Mouse (Mus musculus) heart, adult 2 months (tissue): ENCODE results near the gene Abcc3. TPM values are rescaled to one million over a fixed set of nuclear protein-coding genes. Genes with fewer than 3 reads are reported as not detected.
"Not testable (repeated sequence)": the region's sequence is repeated elsewhere in the genome, so short reads cannot be mapped to it uniquely, and the experiment has no call there.

ENCODE experiments used
- DNase-seq, 2 experiments: peaks; one replicate each; pipeline ENCODE4 v3.0.0; 2021
- H3K27ac ChIP-seq: fragments of 200-600 bp; 2 replicates; pipeline ENCODE4 v1.8.1; 2022
- H3K27me3 ChIP-seq: fragments of 200-500 bp; 2 replicates; pipeline ENCODE4 v1.6.1; 2012; ENCODE audit warnings: mild to moderate bottlenecking, low read length, inconsistent platforms, mixed read lengths; ENCODE audit not compliant: control insufficient read depth, insufficient read depth
- H3K36me3 ChIP-seq: fragments of 200-500 bp; 2 replicates; pipeline ENCODE4 v1.6.1; 2012; ENCODE audit warnings: low read length, inconsistent platforms; ENCODE audit not compliant: control insufficient read depth, insufficient read depth
- H3K4me1 ChIP-seq: fragments of 200-500 bp; 2 replicates; pipeline ENCODE4 v1.6.1; 2011; ENCODE audit warnings: low read length; ENCODE audit not compliant: control insufficient read depth, insufficient read depth
- H3K4me3 ChIP-seq: fragments of 200-600 bp; 2 replicates; pipeline ENCODE4 v1.8.1; 2022
- H3K79me2 ChIP-seq: fragments of 200-500 bp; replicated peaks from 2 replicates; pipeline ENCODE4 v1.6.1; 2012; ENCODE audit warnings: mild to moderate bottlenecking, inconsistent platforms, low read length, moderate library complexity, mixed read lengths; ENCODE audit not compliant: control insufficient read depth, insufficient read depth
- H3K9ac ChIP-seq: fragments of 200-500 bp; 2 replicates; pipeline ENCODE4 v1.6.1; 2012; ENCODE audit warnings: low read depth, mild to moderate bottlenecking, control low read depth, inconsistent platforms, low read length, mixed read lengths
- CTCF ChIP-seq: fragments of 200-600 bp; IDR thresholded peaks from 2 replicates; pipeline ENCODE4 v1.8.1; 2022; ENCODE audit warnings: antibody characterized with exemption, mild to moderate bottlenecking, moderate library complexity
- EP300 ChIP-seq: fragments of 200-500 bp; IDR thresholded peaks from 2 replicates; pipeline ENCODE4 v1.6.1; 2011; ENCODE audit warnings: low read depth, low read length, control low read depth; ENCODE audit not compliant: insufficient read depth
- POLR2A ChIP-seq: fragments of 200-500 bp; IDR thresholded peaks from 2 replicates; pipeline ENCODE4 v1.6.1; 2011; ENCODE audit warnings: mild to moderate bottlenecking, low read depth, low read length, control low read depth; ENCODE audit not compliant: insufficient read depth
- WGBS: fragments of 180-500 bp; shearing (Covaris S2); methylation state at CpG from one replicate; pipeline ENCODE4 v1.1.7; 2018; 5-methylcytosine and 5-hydroxymethylcytosine counted together
- intact Hi-C: fragments of 180-260 bp; cut with DNase I; formaldehyde crosslinking; loops from one replicate; pipeline ENCODE4 v1.15.1; 2025
- polyA plus RNA-seq: library from polyadenylated mRNA; depleted of rRNA; stranded (reverse); fragments of >200 nt; gene quantifications from 2 replicates; pipeline ENCODE4 v1.2.3, GENCODE M21; 2012
- total RNA-seq, 2 experiments: library from RNA; stranded (reverse); gene quantifications; 2 replicates each; pipeline ENCODE4 v1.2.3; 2021

Abcc3 gene
- total and polyA plus RNA-seq, 3 experiments = 1.6 to 2.3 (median 2.0) TPM

DNA sequence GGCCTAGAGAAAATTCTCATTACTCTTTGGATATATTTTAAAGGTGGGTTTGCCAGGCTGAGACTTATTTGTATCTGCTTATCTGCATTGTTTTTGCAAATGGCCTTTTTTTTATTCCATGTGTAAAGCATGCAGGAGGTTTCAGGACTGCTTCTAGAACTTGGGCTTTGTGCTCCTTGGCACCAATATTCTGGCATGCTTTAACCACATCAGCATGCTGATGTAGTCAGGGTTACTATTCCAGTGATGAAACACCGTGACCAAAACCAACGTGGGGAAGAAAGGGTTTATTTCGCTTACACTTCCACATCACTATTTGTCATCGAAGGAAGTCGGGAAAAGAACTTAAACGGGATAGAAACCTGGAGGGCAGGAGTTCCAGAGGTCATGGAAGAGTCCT lies 8.2 kb upstream of the Abcc3 start:
- 59% methylated on average over 6 of the region's 6 CpGs for WGBS
- DNase-seq = no peak

DNA sequence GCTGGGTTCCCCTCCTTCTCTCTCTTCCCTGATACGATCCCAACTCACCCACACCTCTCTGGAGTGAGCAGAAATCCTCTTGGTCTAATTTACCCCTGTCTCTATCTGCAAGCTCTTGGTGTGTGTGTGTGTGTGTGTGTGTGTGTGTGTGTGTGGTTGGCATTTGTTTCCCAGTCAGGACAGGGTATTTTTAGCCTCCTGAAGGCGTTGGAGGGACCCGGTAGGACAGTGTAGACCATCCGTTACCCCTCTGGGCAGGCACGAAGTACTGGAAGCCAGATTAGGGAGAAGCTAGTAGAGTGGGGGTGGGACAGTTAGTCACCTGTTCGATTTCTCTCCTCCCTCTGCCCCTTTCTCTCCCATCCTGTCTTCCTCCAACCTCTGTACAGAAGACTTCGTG lies 1.3 kb upstream of the Abcc3 start:
- H3K27ac ChIP-seq = no peak overlapping the region
- H3K4me1 ChIP-seq = no peaks in the 10 kb centered on the region
- no peaks in the 10 kb centered on the region for H3K79me2 ChIP-seq
- no peak overlapping the region for H3K4me3 ChIP-seq
- intact Hi-C loops = no loop called here
- no peaks in the 10 kb centered on the region for H3K27me3 ChIP-seq
- WGBS = 56% methylated on average over 7 of the region's 7 CpGs
- no peak overlapping the region for H3K9ac ChIP-seq
- TF ChIP-seq EP300 (no peak), POLR2A (no peak), CTCF (no peak)
- DNase-seq = no peak
- no peaks in the 10 kb centered on the region for H3K36me3 ChIP-seq

More for the DNA sequence above, 8.2 kb upstream of the Abcc3 start:
- H3K27me3 ChIP-seq = no peaks in the 10 kb centered on the region
- H3K4me3 ChIP-seq = no peak overlapping the region
- no peak overlapping the region for H3K27ac ChIP-seq
- no peak for TF ChIP-seq POLR2A
- TF ChIP-seq EP300 = no peak
- TF ChIP-seq CTCF = no peak
- H3K36me3 ChIP-seq = no peaks in the 10 kb centered on the region
- H3K4me1 ChIP-seq = no peaks in the 10 kb centered on the region; the same call in 1 of the 2 replicates
- no peak overlapping the region for H3K9ac ChIP-seq
- intact Hi-C loops = no loop called here
- no peaks in the 10 kb centered on the region for H3K79me2 ChIP-seq

DNA sequence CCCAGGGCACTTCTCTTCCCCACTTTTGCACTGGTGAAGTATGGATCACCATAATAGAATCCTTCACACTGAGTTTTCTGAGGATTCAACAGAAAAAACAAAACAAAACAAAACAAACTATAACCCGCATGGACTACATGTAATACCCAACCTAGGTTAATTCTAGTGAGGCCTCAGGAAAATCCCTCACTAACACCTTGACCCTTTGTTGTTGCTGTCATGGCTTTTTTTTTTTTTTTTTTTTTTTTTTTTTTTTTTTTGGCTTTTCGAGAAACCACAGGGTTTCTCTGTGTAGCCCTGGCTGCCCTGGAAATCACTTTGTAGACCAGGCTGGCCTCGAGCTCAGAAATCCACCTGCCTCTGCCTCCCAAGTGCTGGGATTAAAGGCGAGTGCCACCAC lies 693 bp upstream of the Abcc3 start:
- H3K79me2 ChIP-seq, H3K36me3 ChIP-seq, H3K9ac ChIP-seq, H3K4me1 ChIP-seq, H3K4me3 ChIP-seq, DNase-seq, H3K27ac ChIP-seq, intact Hi-C loops, H3K27me3 ChIP-seq: not testable (repeated sequence)
- WGBS = 90% methylated on average over 4 of the region's 4 CpGs

DNA sequence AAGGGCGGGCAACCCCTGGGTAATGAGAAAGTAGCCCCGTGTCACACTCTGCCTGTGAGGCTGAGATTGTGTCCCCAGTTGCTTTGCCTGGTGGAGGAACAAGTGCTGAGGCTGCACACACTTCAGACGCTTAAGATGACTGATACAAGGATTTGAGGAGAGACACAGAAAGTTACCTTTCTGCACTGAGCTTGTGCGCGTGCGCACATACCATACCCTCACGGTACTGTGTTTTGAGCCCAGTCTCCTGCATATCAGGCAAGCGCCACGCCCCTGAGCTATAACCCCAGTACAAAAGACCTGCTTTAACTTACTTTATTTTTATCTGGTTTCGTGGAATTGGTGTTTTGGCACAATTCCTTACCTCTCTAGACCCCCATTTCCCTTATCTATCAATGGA lies 1.1 kb downstream of the Abcc3 start:
- H3K79me2 ChIP-seq = no peaks in the 10 kb centered on the region
- no peak overlapping the region for H3K9ac ChIP-seq
- intact Hi-C loops = no loop called here
- H3K4me1 ChIP-seq = peaks cover under 1% of the 10 kb centered on the region
- TF ChIP-seq POLR2A (no peak), EP300 (no peak)
- H3K36me3 ChIP-seq = no peaks in the 10 kb centered on the region
- WGBS = 89% methylated on average over 10 of the region's 10 CpGs
- H3K4me3 ChIP-seq = no peak overlapping the region
- DNase-seq = no peak
- H3K27me3 ChIP-seq = no peaks in the 10 kb centered on the region
- H3K27ac ChIP-seq = no peak overlapping the region

DNA sequence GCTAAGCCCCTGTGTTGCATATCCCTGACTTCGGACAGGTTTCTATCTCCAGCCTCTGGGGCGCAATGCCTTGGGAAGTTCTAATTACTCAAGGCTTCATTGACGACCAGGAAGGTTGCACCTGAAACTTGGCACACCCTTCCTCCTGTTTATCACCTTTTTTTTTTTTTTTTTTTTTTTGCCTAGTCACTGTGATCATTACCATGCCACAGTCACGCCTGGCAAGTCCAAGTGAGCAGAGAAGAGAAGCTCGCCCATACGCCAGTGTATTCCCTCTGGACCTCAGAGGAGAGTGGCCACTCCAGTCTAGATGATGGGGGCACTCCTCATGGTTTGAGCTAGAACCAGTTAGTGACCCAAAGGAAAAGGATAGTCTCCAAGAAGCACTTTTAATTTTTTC lies 2.0 kb downstream of the Abcc3 start:
- Histone ChIP-seq H3K9ac (no peak overlapping the region), H3K4me3 (no peak overlapping the region), H3K79me2 (no peaks in the 10 kb centered on the region), H3K27ac (no peak overlapping the region), H3K4me1 (peaks cover 3% of the 10 kb centered on the region), H3K27me3 (no peaks in the 10 kb centered on the region), H3K36me3 (no peaks in the 10 kb centered on the region)
- intact Hi-C loops = no loop called here
- no peak for TF ChIP-seq POLR2A
- DNase-seq = no peak
- WGBS = 86% methylated on average over 6 of the region's 6 CpGs

DNA sequence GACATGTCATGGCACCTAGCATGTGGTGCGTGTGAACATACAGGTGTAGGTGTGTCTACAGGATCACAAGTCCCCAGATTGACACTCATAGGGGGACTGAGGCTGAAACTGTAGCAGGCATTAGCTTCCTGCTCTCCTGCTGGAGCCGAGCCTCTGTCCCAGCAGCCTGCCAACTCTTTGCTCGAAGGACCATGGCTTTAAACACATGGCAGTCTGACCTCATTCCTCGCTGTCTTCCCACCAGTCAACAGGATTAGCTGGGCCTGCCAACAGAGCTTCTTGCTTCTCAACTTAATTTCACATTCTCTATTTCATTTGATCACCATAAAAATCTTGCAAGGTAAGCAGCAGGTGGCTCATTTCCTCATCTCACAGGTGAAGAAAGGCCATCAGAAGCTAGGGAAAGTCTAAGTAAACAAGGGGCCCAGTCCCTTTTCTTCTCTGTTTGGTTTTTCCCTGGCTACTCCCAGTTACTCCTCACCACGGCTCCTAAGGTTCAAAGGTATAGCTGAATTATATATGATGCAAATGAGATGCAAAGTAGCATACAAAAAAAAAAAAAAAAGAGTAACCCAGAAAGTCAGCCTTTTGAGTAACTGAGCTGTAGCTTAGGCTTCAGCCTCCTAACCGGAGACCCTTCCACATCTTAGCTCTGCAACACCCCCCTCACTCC lies 2.9 kb downstream of the Abcc3 start:
- no peak overlapping the region for H3K4me3 ChIP-seq
- H3K27ac ChIP-seq = no peak overlapping the region
- H3K4me1 ChIP-seq = peaks cover 7% of the 10 kb centered on the region
- TF ChIP-seq POLR2A (no peak), CTCF (no peak), EP300 (no peak)
- no peaks in the 10 kb centered on the region for H3K79me2 ChIP-seq
- no peak for DNase-seq
- H3K36me3 ChIP-seq = no peaks in the 10 kb centered on the region
- 63% methylated on average over 6 of the region's 6 CpGs for WGBS
- H3K27me3 ChIP-seq = no peaks in the 10 kb centered on the region
- H3K9ac ChIP-seq = no peak overlapping the region
- intact Hi-C loops = no loop called here

DNA sequence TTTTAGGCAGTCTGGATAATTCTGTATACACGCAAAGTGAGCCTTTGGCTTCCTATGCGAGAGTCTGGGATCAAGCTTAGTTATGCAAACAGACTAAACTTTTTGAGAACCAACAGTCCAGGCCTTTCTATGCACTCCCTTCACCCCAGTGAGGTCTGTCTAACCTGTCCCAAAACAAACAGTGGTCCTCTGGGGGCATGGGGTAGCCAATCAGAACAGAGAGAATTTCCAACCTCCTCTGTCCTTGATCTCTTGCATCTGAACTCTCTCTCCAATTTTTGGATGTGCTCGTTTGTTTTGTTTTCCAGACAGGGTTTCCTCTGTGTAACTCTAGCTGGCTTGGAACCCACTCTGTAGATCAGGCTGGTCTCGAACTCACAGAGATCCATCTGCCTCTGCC lies 3.8 kb downstream of the Abcc3 start:
- intact Hi-C loops = no loop called here
- H3K36me3 ChIP-seq = no peaks in the 10 kb centered on the region
- peaks cover 7% of the 10 kb centered on the region for H3K4me1 ChIP-seq
- DNase-seq = no peak
- no peaks in the 10 kb centered on the region for H3K79me2 ChIP-seq
- WGBS = 80% methylated on average over 4 of the region's 4 CpGs
- H3K9ac ChIP-seq = no peak overlapping the region
- H3K4me3 ChIP-seq = no peak overlapping the region
- no peak for TF ChIP-seq CTCF
- TF ChIP-seq EP300 = no peak
- TF ChIP-seq POLR2A = no peak
- no peak overlapping the region for H3K27ac ChIP-seq
- H3K27me3 ChIP-seq = no peaks in the 10 kb centered on the region
